ENCODE assay signal across 18 mouse cellular contexts in genomic region chr11:32280646-32281045, GRCm38 (mm10). TPM values are rescaled to one million over a fixed set of nuclear protein-coding genes. Genes with fewer than 3 reads are reported as not detected.
"Had no signal": no experiment of that assay in that cellular context is flagged by ENCODE, and none has a peak within 500 bp of the region (broad histone marks: within the 10 kb centered on the region; RNA-seq: fewer than 3 reads in every experiment).

No protein-coding gene starts in this region.

- H3K36me3 ChIP-seq: limb, embryonic 12.5 days; lung, embryonic 15.5 days; midbrain, embryonic 15.5 days; neural tube, embryonic 12.5 days had no signal

- ATAC-seq: midbrain, embryonic 15.5 days had no signal

- H3K4me2 ChIP-seq: limb, embryonic 12.5 days; lung, embryonic 15.5 days; midbrain, embryonic 11.5 days; midbrain, embryonic 15.5 days; neural tube, embryonic 12.5 days had no signal

- H3K27ac ChIP-seq: layer of hippocampus, adult 2 months; limb, embryonic 12.5 days; lung, embryonic 15.5 days; macrophage; midbrain, embryonic 15.5 days; neural tube, embryonic 12.5 days; stomach, postnatal 0 days had no signal

- H3K9me3 ChIP-seq: limb, embryonic 12.5 days; lung, embryonic 15.5 days; midbrain, embryonic 15.5 days; neural tube, embryonic 12.5 days had no signal

- DNase-seq: kidney, postnatal 10 days; kidney, postnatal 4 days; lung, postnatal 14 days had no signal

- H3K9ac ChIP-seq: limb, embryonic 12.5 days; lung, embryonic 15.5 days; midbrain, embryonic 15.5 days; neural tube, embryonic 12.5 days had no signal

- H3K4me1 ChIP-seq: limb, embryonic 12.5 days; lung, embryonic 15.5 days; midbrain, embryonic 15.5 days; neural tube, embryonic 12.5 days had no signal

- H3K27me3 ChIP-seq: midbrain, embryonic 15.5 days had no signal

- H3K4me3 ChIP-seq: layer of hippocampus, adult 2 months; limb, embryonic 12.5 days; lung, embryonic 15.5 days; megakaryocyte, embryonic 14.5 days; midbrain, embryonic 15.5 days; neural tube, embryonic 12.5 days had no signal

RNA-seq across cellular contexts. Expression of gene Hba-a1, which starts 2.7 kb away (rescaled TPM):
- polyA plus RNA-seq: macrophage had no signal

RNA-seq across cellular contexts. Expression of gene Hba-x, which starts 4.4 kb away (rescaled TPM):
- total RNA-seq: layer of hippocampus, adult 2 months; layer of hippocampus, postnatal 10 days; left cerebral cortex, postnatal 36 days; liver, adult 2 months; monocyte, adult 5-6 weeks; neutrophil, adult 5-6 weeks had no signal
- polyA plus RNA-seq: liver, adult 2 months; macrophage had no signal

RNA-seq across cellular contexts. Expression of gene Hbq1b, which starts 6.1 kb away (rescaled TPM):
- total RNA-seq: left cerebral cortex, postnatal 36 days; liver, adult 2 months; monocyte, adult 5-6 weeks had no signal
- polyA plus RNA-seq: liver, adult 2 months; macrophage; urinary bladder, adult 2 months had no signal

RNA-seq across cellular contexts. Expression of gene Hba-a2, which starts 15.6 kb away (rescaled TPM):
- polyA plus RNA-seq: macrophage had no signal
